ENCODE assay signal across 10 mouse cellular contexts in the genomic region with DNA sequence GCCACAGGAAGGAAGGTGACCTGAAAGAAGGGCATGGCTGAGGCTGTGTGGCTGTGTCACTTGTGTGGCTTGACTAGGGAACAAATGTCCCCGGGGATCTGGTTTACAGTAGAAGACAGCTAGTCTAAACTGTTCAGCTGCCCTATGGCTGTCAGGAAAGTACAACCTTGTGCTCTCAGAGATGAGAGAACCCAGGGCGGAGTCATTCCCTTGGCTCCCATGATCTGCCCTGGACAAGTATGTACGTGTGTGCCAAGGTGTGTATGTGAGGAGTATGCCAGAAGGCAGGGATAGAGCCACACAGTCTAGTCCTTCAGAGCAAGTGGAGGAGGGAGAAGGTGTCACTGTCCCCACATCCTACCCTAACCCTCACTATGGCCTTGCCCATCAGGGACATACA. TPM values are rescaled to one million over a fixed set of nuclear protein-coding genes. Genes with fewer than 3 reads are reported as not detected.
DNase-seq lines count a peak whose midpoint lies in the region; ATAC-seq lines count a peak whose summit lies in the region.
"Had no signal": no experiment of that assay in that cellular context is flagged by ENCODE, and none has a peak within 500 bp of the region (broad histone marks: within the 10 kb centered on the region; RNA-seq: fewer than 3 reads in every experiment).

No protein-coding gene starts in this region.

- DNase-seq in heart, postnatal 10 days: no peak
- no peak for DNase-seq in neural tube, embryonic 10.5 days (ENCODE audit: extremely low spot score, low spot score)
- no peak for DNase-seq in liver, embryonic 11.5 days (ENCODE audit: low spot score)
- no peak for DNase-seq in urinary bladder, postnatal 4 days (ENCODE audit: low spot score in 2 of 2)
- no peak for DNase-seq in testis, postnatal 14 days (ENCODE audit: low spot score)
- DNase-seq in cerebellum, adult 11-12 months: no peak
- DNase-seq: thymus, postnatal 25 days had no signal

- intact Hi-C loops in heart, postnatal 10 days (cut with DNase I): no loop called here

- H3K36me3 ChIP-seq in heart, embryonic 16.5 days (ENCODE audit: control insufficient read depth, insufficient read depth): no peaks in the 10 kb centered on the region
- no peaks in the 10 kb centered on the region for H3K36me3 ChIP-seq in neural tube, embryonic 15.5 days
- no peaks in the 10 kb centered on the region for H3K36me3 ChIP-seq in liver, embryonic 11.5 days (ENCODE audit: control insufficient read depth, insufficient read depth, low read length)
- H3K36me3 ChIP-seq: neural tube, embryonic 12.5 days had no signal

- peaks cover 22% of the 10 kb centered on the region for H3K4me1 ChIP-seq in heart, embryonic 16.5 days (ENCODE audit: control insufficient read depth, insufficient read depth, low read length)
- peaks cover 17% of the 10 kb centered on the region for H3K4me1 ChIP-seq in neural tube, embryonic 15.5 days
- peaks cover 48% of the 10 kb centered on the region for H3K4me1 ChIP-seq in liver, embryonic 11.5 days (replicated peaks; ENCODE audit: control insufficient read depth, insufficient read depth, low read length)

- 0 out of 2 replicates have a peak, but pooled peaks cover 3% of the 10 kb centered on the region for H3K9me3 ChIP-seq in heart, embryonic 16.5 days (replicated peaks; ENCODE audit: control insufficient read depth, low read length)
- H3K9me3 ChIP-seq in neural tube, embryonic 15.5 days (replicated peaks): no peaks in the 10 kb centered on the region
- H3K9me3 ChIP-seq in liver, embryonic 11.5 days (ENCODE audit: control insufficient read depth, low read length): no peaks in the 10 kb centered on the region
- H3K9me3 ChIP-seq: neural tube, embryonic 12.5 days had no signal

- H3K4me3 ChIP-seq in heart, embryonic 16.5 days (ENCODE audit: low read length): no peak overlapping the region
- H3K4me3 ChIP-seq in neural tube, embryonic 15.5 days (replicated peaks): no peak overlapping the region
- no peak overlapping the region for H3K4me3 ChIP-seq in liver, embryonic 11.5 days (ENCODE audit: low read depth, low read length)
- H3K4me3 ChIP-seq: neural tube, embryonic 12.5 days had no signal

- peak overlapping the region; percentile 69 for H3K27ac ChIP-seq in heart, embryonic 16.5 days (ENCODE audit: low read length)
- 0 out of 2 replicates have a peak overlapping the region, but pooled peaks have one; percentile 51 for H3K27ac ChIP-seq in neural tube, embryonic 15.5 days (replicated peaks)
- peak overlapping the region; percentile 78 for H3K27ac ChIP-seq in liver, embryonic 11.5 days (ENCODE audit: low read depth, low read length)
- H3K27ac ChIP-seq: neural tube, embryonic 12.5 days had no signal

- H3K27me3 ChIP-seq in heart, embryonic 16.5 days (ENCODE audit: control insufficient read depth, insufficient read depth, low read length): no peaks in the 10 kb centered on the region
- no peaks in the 10 kb centered on the region for H3K27me3 ChIP-seq in neural tube, embryonic 15.5 days (replicated peaks)
- H3K27me3 ChIP-seq in liver, embryonic 11.5 days (replicated peaks; ENCODE audit: control insufficient read depth, insufficient read depth, low read length): no peaks in the 10 kb centered on the region
- H3K27me3 ChIP-seq: neural tube, embryonic 12.5 days had no signal

- no peak for ATAC-seq in heart, embryonic 16.5 days (replicated peaks; ENCODE audit: extremely low read depth, insufficient read depth, low FRiP score)
- no peak for ATAC-seq in neural tube, embryonic 15.5 days (ENCODE audit: low FRiP score)
- ATAC-seq in liver, embryonic 11.5 days (replicated peaks; ENCODE audit: low FRiP score): peak; percentile 5; the same call in 1 of the 2 replicates

- no peak overlapping the region for H3K4me2 ChIP-seq in heart, embryonic 16.5 days (ENCODE audit: low read depth, low read length)
- H3K4me2 ChIP-seq in neural tube, embryonic 15.5 days: no peak overlapping the region
- H3K4me2 ChIP-seq in liver, embryonic 11.5 days: peak overlapping the region; percentile 37; the same call in 1 of the 2 replicates
- H3K4me2 ChIP-seq: neural tube, embryonic 12.5 days had no signal

- no peak overlapping the region for H3K9ac ChIP-seq in heart, embryonic 16.5 days (ENCODE audit: low read length)
- H3K9ac ChIP-seq in neural tube, embryonic 15.5 days (replicated peaks): no peak overlapping the region
- H3K9ac ChIP-seq in liver, embryonic 11.5 days (ENCODE audit: low read depth, low read length): no peak overlapping the region; the same call in 1 of the 2 replicates
- H3K9ac ChIP-seq: neural tube, embryonic 12.5 days had no signal

- 92% methylated on average over 3 of the region's 3 CpGs for WGBS in heart, embryonic 16.5 days
- WGBS in neural tube, embryonic 15.5 days: 97% methylated on average over 3 of the region's 3 CpGs
- WGBS in liver, embryonic 11.5 days: 75% methylated on average over 3 of the region's 3 CpGs

RNA-seq across cellular contexts. Expression of a gene that starts 44.3 kb away (rescaled TPM):
- 96.2 and 130 TPM in 2 replicates for polyA plus RNA-seq in heart, embryonic 16.5 days (2015; fragmentation: Nextera tagmentation; extraction: Ambion mirVana)
- total RNA-seq in heart, postnatal 10 days (2021): 10 to 100 TPM; 49.9 to 53.2 TPM
- polyA plus RNA-seq in neural tube, embryonic 15.5 days (2015; fragmentation: Nextera tagmentation; extraction: Ambion mirVana): 37.5 and 48.2 TPM in 2 replicates
- polyA plus RNA-seq in liver, embryonic 11.5 days (2014; fragmentation: Nextera tagmentation; extraction: Ambion mirVana): 55.3 and 60.2 TPM in 2 replicates

RNA-seq across cellular contexts. Expression of a gene that starts 48.4 kb away (rescaled TPM):
- polyA plus RNA-seq in heart, embryonic 16.5 days (2015; fragmentation: Nextera tagmentation; extraction: Ambion mirVana): 108 and 115 TPM in 2 replicates
- 10 to 100 TPM; 60.3 to 61.0 TPM for total RNA-seq in heart, postnatal 10 days (2021)
- 57.5 and 63.9 TPM in 2 replicates for polyA plus RNA-seq in neural tube, embryonic 15.5 days (2015; fragmentation: Nextera tagmentation; extraction: Ambion mirVana)
- polyA plus RNA-seq in liver, embryonic 11.5 days (2014; fragmentation: Nextera tagmentation; extraction: Ambion mirVana): 66.8 and 71.9 TPM in 2 replicates
